12 mouse cellular contexts compared by ENCODE assay signal in genomic region chr1:92979073-92979602, GRCm38 (mm10). TPM values are rescaled to one million over a fixed set of nuclear protein-coding genes. Genes with fewer than 3 reads are reported as not detected.
DNase-seq lines count a peak whose midpoint lies in the region; ATAC-seq and TF ChIP-seq lines count a peak whose summit lies in the region.
"Had no signal": no experiment of that assay in that cellular context is flagged by ENCODE, and none has a peak within 500 bp of the region (broad histone marks: within the 10 kb centered on the region; RNA-seq: fewer than 3 reads in every experiment).

No protein-coding gene starts in this region.

- no peak for TF ChIP-seq POLR2A in thymus, adult 2 months (IDR thresholded peaks at IDR 0.05; ENCODE audit: control insufficient read depth, extremely low read depth, insufficient read depth, low read length, poor library complexity)

- H3K9me3 ChIP-seq in heart, embryonic 11.5 days (replicated peaks; ENCODE audit: control insufficient read depth, low read length), result no peaks in the 10 kb centered on the region
- H3K9me3 ChIP-seq in lung, embryonic 16.5 days (ENCODE audit: control insufficient read depth, low read length), result no peaks in the 10 kb centered on the region
- no peaks in the 10 kb centered on the region for H3K9me3 ChIP-seq in embryonic facial prominence, embryonic 13.5 days
- no peaks in the 10 kb centered on the region for H3K9me3 ChIP-seq in midbrain, postnatal 0 days (ENCODE audit: low read length)

- H3K27ac ChIP-seq in heart, embryonic 11.5 days (ENCODE audit: low read depth, low read length), result no peak overlapping the region
- no peak overlapping the region for H3K27ac ChIP-seq in lung, embryonic 16.5 days (ENCODE audit: low read length)
- H3K27ac ChIP-seq in embryonic facial prominence, embryonic 13.5 days, result no peak overlapping the region
- no peak overlapping the region for H3K27ac ChIP-seq in midbrain, postnatal 0 days (ENCODE audit: low read depth, low read length)
- no peak overlapping the region for H3K27ac ChIP-seq in thymus, adult 2 months (ENCODE audit: control insufficient read depth, insufficient read depth, low read length)
- H3K27ac ChIP-seq: heart, adult 2 months had no signal

- peak; percentile 41 for ATAC-seq in heart, embryonic 11.5 days (replicated peaks; ENCODE audit: insufficient number of reproducible peaks, low FRiP score, low TSS enrichment)
- peak; percentile 27; the same call in 1 of the 2 replicates for ATAC-seq in lung, embryonic 16.5 days (ENCODE audit: low read depth)
- peak; percentile 44; the same call in 1 of the 2 replicates for ATAC-seq in embryonic facial prominence, embryonic 13.5 days (ENCODE audit: insufficient number of reproducible peaks, insufficient read depth, low FRiP score, low TSS enrichment, low read depth)
- 0 out of 2 replicates have a peak, but pooled peaks have one; percentile 42 for ATAC-seq in midbrain, postnatal 0 days (ENCODE audit: low FRiP score)

- peaks cover 3% of the 10 kb centered on the region; the same call in 1 of the 2 replicates for H3K27me3 ChIP-seq in heart, embryonic 11.5 days (ENCODE audit: control insufficient read depth, insufficient read depth, low read length)
- H3K27me3 ChIP-seq in lung, embryonic 16.5 days (ENCODE audit: control insufficient read depth, insufficient read depth, low read depth, low read length), result no peaks in the 10 kb centered on the region; the same call in 1 of the 2 replicates
- peaks cover 11% of the 10 kb centered on the region for H3K27me3 ChIP-seq in embryonic facial prominence, embryonic 13.5 days
- H3K27me3 ChIP-seq in midbrain, postnatal 0 days (ENCODE audit: insufficient read depth, low read length), result no peaks in the 10 kb centered on the region
- H3K27me3 ChIP-seq in thymus, adult 2 months (ENCODE audit: control insufficient read depth, insufficient read depth, low read length), result no peaks in the 10 kb centered on the region

- H3K4me2 ChIP-seq in heart, embryonic 11.5 days, result peak overlapping the region; percentile 39
- H3K4me2 ChIP-seq in lung, embryonic 16.5 days (ENCODE audit: low read depth, low read length), result peak overlapping the region; percentile 27
- H3K4me2 ChIP-seq in embryonic facial prominence, embryonic 13.5 days, result 0 out of 2 replicates have a peak overlapping the region, but pooled peaks have one; percentile 11
- H3K4me2 ChIP-seq in midbrain, postnatal 0 days (ENCODE audit: low read depth, low read length, poor library complexity, severe bottlenecking), result no peak overlapping the region

- no peaks in the 10 kb centered on the region for H3K36me3 ChIP-seq in heart, embryonic 11.5 days (ENCODE audit: control insufficient read depth, insufficient read depth, low read length)
- H3K36me3 ChIP-seq in lung, embryonic 16.5 days (ENCODE audit: control insufficient read depth, insufficient read depth, low read length), result no peaks in the 10 kb centered on the region
- no peaks in the 10 kb centered on the region for H3K36me3 ChIP-seq in embryonic facial prominence, embryonic 13.5 days
- H3K36me3 ChIP-seq in midbrain, postnatal 0 days (ENCODE audit: insufficient read depth, low read length), result no peaks in the 10 kb centered on the region
- H3K36me3 ChIP-seq in thymus, adult 2 months (ENCODE audit: control insufficient read depth, insufficient read depth, low read length), result no peaks in the 10 kb centered on the region

- no peak overlapping the region for H3K4me3 ChIP-seq in heart, embryonic 11.5 days (ENCODE audit: low read depth, low read length)
- no peak overlapping the region for H3K4me3 ChIP-seq in lung, embryonic 16.5 days (ENCODE audit: low read length)
- H3K4me3 ChIP-seq in embryonic facial prominence, embryonic 13.5 days, result no peak overlapping the region
- no peak overlapping the region for H3K4me3 ChIP-seq in midbrain, postnatal 0 days (ENCODE audit: low read depth, low read length)
- no peak overlapping the region for H3K4me3 ChIP-seq in thymus, adult 2 months (ENCODE audit: control insufficient read depth, insufficient read depth, low read length)
- H3K4me3 ChIP-seq: heart, adult 2 months had no signal

- H3K4me1 ChIP-seq in heart, embryonic 11.5 days (ENCODE audit: control insufficient read depth, insufficient read depth, low read length), result peaks cover 27% of the 10 kb centered on the region
- H3K4me1 ChIP-seq in lung, embryonic 16.5 days (replicated peaks; ENCODE audit: control insufficient read depth, insufficient read depth, low read length), result peaks cover 17% of the 10 kb centered on the region
- peaks cover 9% of the 10 kb centered on the region; the same call in 1 of the 2 replicates for H3K4me1 ChIP-seq in embryonic facial prominence, embryonic 13.5 days
- no peaks in the 10 kb centered on the region for H3K4me1 ChIP-seq in midbrain, postnatal 0 days (ENCODE audit: insufficient read depth, low read length)
- H3K4me1 ChIP-seq in thymus, adult 2 months (replicated peaks; ENCODE audit: control insufficient read depth, insufficient read depth, low read length), result no peaks in the 10 kb centered on the region; the same call in 1 of the 2 replicates

- DNase-seq in heart, adult 8-10 months (ENCODE audit: low spot score), result no peak
- no peak for DNase-seq in lung, postnatal 36 days
- DNase-seq in midbrain, postnatal 0 days (ENCODE audit: low spot score), result no peak
- no peak for DNase-seq in thymus, adult 2 months
- DNase-seq in cerebellum, adult 11 months, result no peak
- DNase-seq: cerebellum, adult 9-10 months; lung, postnatal 14 days had no signal

- 9% methylated on average over 11 of the region's 11 CpGs for WGBS in heart, embryonic 11.5 days (ENCODE audit: insufficient replicate concordance)
- 12% methylated on average over 11 of the region's 11 CpGs for WGBS in lung, embryonic 16.5 days
- 26% methylated on average over 11 of the region's 11 CpGs for WGBS in embryonic facial prominence, embryonic 13.5 days
- 41% methylated on average over 11 of the region's 11 CpGs for WGBS in midbrain, postnatal 0 days
- WGBS in thymus, adult 2 months, result 83% methylated on average over 11 of the region's 11 CpGs

- no peak for TF ChIP-seq CTCF in midbrain, postnatal 0 days (IDR thresholded peaks at IDR 0.05)
- TF ChIP-seq CTCF in thymus, adult 2 months (IDR thresholded peaks at IDR 0.05; ENCODE audit: borderline replicate concordance, control insufficient read depth, extremely low read depth, insufficient read depth, low read length, poor library complexity), result no peak

- H3K9ac ChIP-seq in heart, embryonic 11.5 days (ENCODE audit: low read depth, low read length), result no peak overlapping the region
- H3K9ac ChIP-seq in lung, embryonic 16.5 days (ENCODE audit: low read length), result peak overlapping the region; percentile 35; the same call in 1 of the 2 replicates
- no peak overlapping the region for H3K9ac ChIP-seq in embryonic facial prominence, embryonic 13.5 days
- no peak overlapping the region for H3K9ac ChIP-seq in midbrain, postnatal 0 days (replicated peaks; ENCODE audit: low read length, poor library complexity, severe bottlenecking)

RNA-seq across cellular contexts. Expression of gene Aqp12, which starts 27.0 kb away (rescaled TPM):
- polyA plus RNA-seq in heart, embryonic 11.5 days (2014; fragmentation: Nextera tagmentation; extraction: Ambion mirVana), result not detected in 2 replicates
- not detected for total RNA-seq in heart, adult 8-10 months (2022)
- not detected in 2 replicates for polyA plus RNA-seq in lung, embryonic 16.5 days (2015; fragmentation: Nextera tagmentation; extraction: Ambion mirVana)
- polyA plus RNA-seq in embryonic facial prominence, embryonic 13.5 days (2015; fragmentation: Nextera tagmentation; extraction: Ambion mirVana), result not detected in 2 replicates
- total RNA-seq in midbrain, postnatal 0 days (2014; rRNA removed), result not detected in 2 replicates
- not detected in 2 replicates for polyA plus RNA-seq in midbrain, postnatal 0 days (2015; fragmentation: Nextera tagmentation; extraction: Ambion mirVana)
- polyA plus RNA-seq in thymus, adult 2 months (2012; rRNA removed), result 0.19 and 0.42 TPM in 2 replicates
- total RNA-seq: heart, adult 2 months; left cerebral cortex, postnatal 14 days had no signal
- polyA plus RNA-seq: heart, adult 2 months had no signal

RNA-seq across cellular contexts. Expression of gene Gpr35, which starts 28.5 kb away (rescaled TPM):
- 0.09 TPM in 1 of 2 replicates, not detected in the other for polyA plus RNA-seq in heart, embryonic 11.5 days (2014; fragmentation: Nextera tagmentation; extraction: Ambion mirVana)
- 1 to 10 TPM in 1 of 4 experiments, under 1 TPM in 3; 0.19 to 1.3 (median 0.47) TPM for total RNA-seq in heart, adult 8-10 months (2022)
- 0.46 and 0.52 TPM in 2 replicates for polyA plus RNA-seq in lung, embryonic 16.5 days (2015; fragmentation: Nextera tagmentation; extraction: Ambion mirVana)
- 0.34 and 0.73 TPM in 2 replicates for polyA plus RNA-seq in embryonic facial prominence, embryonic 13.5 days (2015; fragmentation: Nextera tagmentation; extraction: Ambion mirVana)
- total RNA-seq in midbrain, postnatal 0 days (2014; rRNA removed), result 0.76 and 0.88 TPM in 2 replicates
- polyA plus RNA-seq in midbrain, postnatal 0 days (2015; fragmentation: Nextera tagmentation; extraction: Ambion mirVana), result 0.36 and 0.73 TPM in 2 replicates
- 6.0 and 8.9 TPM in 2 replicates for polyA plus RNA-seq in thymus, adult 2 months (2012; rRNA removed)

RNA-seq across cellular contexts. Expression of gene Capn10, which starts 45.0 kb away (rescaled TPM):
- polyA plus RNA-seq in heart, embryonic 11.5 days (2014; fragmentation: Nextera tagmentation; extraction: Ambion mirVana), result 11.8 and 14.7 TPM in 2 replicates
- 1 to 10 TPM; 4.9 to 7.4 (median 6.7) TPM for total RNA-seq in heart, adult 8-10 months (2022)
- 27.5 and 29.2 TPM in 2 replicates for polyA plus RNA-seq in lung, embryonic 16.5 days (2015; fragmentation: Nextera tagmentation; extraction: Ambion mirVana)
- 34.1 and 36.2 TPM in 2 replicates for polyA plus RNA-seq in embryonic facial prominence, embryonic 13.5 days (2015; fragmentation: Nextera tagmentation; extraction: Ambion mirVana)
- 84.7 and 101 TPM in 2 replicates for total RNA-seq in midbrain, postnatal 0 days (2014; rRNA removed)
- polyA plus RNA-seq in midbrain, postnatal 0 days (2015; fragmentation: Nextera tagmentation; extraction: Ambion mirVana), result 52.8 and 55.6 TPM in 2 replicates
- polyA plus RNA-seq in thymus, adult 2 months (2012; rRNA removed), result 39.9 and 42.5 TPM in 2 replicates
